Mouse (Mus musculus) thymus, adult 2 months (tissue): Measurements from ENCODE around the gene Atf7ip.

ENCODE experiments used
- CTCF ChIP-seq: fragments of 200-500 bp; IDR thresholded peaks from 2 replicates; pipeline ENCODE4 v1.5.1; 2012; ENCODE audit warnings: mild to moderate bottlenecking, control low read depth, low read length, moderate library complexity, borderline replicate concordance; ENCODE audit not compliant: control insufficient read depth, poor library complexity, insufficient read depth; ENCODE audit errors: extremely low read depth
- POLR2A ChIP-seq: fragments of 200-500 bp; IDR thresholded peaks from 2 replicates; pipeline ENCODE4 v1.6.1; 2012; ENCODE audit warnings: mild to moderate bottlenecking, low read length, control low read depth, moderate library complexity; ENCODE audit not compliant: control insufficient read depth, poor library complexity, insufficient read depth; ENCODE audit errors: extremely low read depth

DNA sequence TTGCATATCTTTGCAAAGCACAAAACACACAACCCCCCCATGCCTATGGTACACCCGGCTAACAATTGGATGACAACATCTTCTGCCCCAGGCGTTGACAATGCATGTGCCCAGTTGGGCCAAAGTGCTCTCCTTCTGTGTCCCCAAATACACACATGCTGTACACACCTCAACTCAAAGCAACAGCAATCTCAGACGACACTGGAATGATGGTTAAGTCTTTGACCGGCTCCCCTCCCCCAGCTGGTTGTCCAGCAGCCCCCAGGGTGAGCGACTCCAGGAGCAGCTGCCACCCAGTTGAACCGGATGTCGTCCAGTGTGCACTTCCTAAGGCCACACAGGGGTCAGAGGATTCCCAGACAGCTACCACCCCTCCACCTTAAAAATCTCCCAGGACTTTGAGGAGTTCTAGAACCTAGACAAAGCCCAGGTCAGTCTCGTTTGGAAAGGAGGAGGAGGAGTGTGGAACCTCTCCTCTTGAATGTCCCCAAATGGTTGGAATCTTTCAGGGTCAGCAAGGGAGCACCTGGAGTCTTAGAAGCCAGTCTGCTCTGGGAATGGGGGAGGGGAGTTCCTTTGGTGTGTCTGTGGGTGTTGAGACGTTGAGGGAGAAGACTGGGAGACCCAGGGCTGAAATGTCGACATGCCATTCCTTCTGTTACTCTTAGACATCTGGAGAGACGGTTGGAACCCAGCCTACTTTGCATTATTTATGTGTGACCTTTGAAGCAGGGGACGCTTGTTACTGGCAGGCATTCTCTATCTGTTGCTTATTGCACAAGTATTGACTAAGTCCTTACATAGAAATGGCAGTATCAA lies 36.8 kb upstream of the Atf7ip start:
- TF ChIP-seq POLR2A (no peak), CTCF (no peak)
